Mouse (Mus musculus) erythroid progenitor cell, adult 5-6 weeks (primary cell): ENCODE measurements around the gene Coa4. TPM values are rescaled to one million over a fixed set of nuclear protein-coding genes. Genes with fewer than 3 reads are reported as not detected.
"Not testable (repeated sequence)": the region's sequence is repeated elsewhere in the genome, so short reads cannot be mapped to it uniquely, and the experiment has no call there.

ENCODE experiments used
- ATAC-seq: replicated peaks from 2 replicates; pipeline ENCODE4 v1.8.0; 2016; ENCODE audit warnings: moderate number of reproducible peaks, mild to moderate bottlenecking, moderate TSS enrichment, inconsistent platforms; ENCODE audit not compliant: poor library complexity, low FRiP score, severe bottlenecking
- total RNA-seq, 2 experiments: library from RNA; stranded (forward) in 1 of 2; stranded (reverse) in 1 of 2; fragments of 150-400 nt in 1 of 2; fragments of 186-747, 209-891 nt in 1 of 2; gene quantifications; 2 replicates each; pipeline versions ENCODE4 v1.2.3 to v1.2.4; 2015 to 2017; ENCODE audit warnings: low replicate concordance in 2 of 2

Coa4 gene
- total RNA-seq, 2 experiments from 2014 or later, result 4.2 to 6.8 TPM

- no peak for ATAC-seq
Observed at GRCm38 (mm10) chr7:100554939-100555338, 18.1 kb downstream of the Coa4 start.

GRCm38 (mm10) chr7:100555431-100555951, 18.6 kb downstream of the Coa4 start:
- no peak for ATAC-seq

DNA sequence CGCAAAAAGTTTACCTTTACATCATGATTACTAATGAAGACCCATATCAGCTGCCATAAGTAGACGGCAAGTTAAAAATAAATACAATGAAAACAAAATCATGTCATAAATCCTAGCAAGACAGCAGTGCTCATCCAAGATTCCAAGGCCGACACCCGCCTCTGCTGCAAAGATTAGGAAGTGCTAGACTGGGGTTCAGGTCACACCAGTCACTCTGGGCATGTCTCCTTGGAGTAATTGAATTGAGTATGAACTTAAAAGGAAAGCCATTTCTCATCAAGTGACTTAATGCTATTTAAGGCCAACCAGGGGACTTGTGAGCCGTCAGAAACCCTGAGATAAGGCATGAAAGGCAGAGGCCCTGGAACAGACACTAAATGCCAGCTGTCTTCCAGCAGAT, 20.4 kb downstream of the Coa4 start:
- ATAC-seq, result no peak

DNA sequence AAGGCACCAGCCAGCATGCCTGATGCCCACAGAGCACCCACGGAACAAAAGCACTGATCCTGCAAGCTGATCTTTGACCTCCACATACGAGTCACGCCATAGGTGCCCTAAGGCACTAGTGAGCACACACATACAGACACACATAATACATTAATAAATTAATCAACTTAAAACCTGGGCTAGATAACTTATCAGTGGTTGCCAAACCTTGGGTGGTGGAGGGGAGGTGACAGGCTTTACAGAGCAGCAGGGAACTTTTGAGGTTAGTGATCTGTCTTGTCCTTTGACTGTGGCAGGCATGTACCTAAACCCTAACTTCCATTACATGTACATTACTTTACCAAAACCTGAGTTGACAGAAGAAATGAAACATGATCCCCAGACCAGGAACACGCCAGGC, 22.5 kb downstream of the Coa4 start:
- ATAC-seq, result peak; percentile 89

DNA sequence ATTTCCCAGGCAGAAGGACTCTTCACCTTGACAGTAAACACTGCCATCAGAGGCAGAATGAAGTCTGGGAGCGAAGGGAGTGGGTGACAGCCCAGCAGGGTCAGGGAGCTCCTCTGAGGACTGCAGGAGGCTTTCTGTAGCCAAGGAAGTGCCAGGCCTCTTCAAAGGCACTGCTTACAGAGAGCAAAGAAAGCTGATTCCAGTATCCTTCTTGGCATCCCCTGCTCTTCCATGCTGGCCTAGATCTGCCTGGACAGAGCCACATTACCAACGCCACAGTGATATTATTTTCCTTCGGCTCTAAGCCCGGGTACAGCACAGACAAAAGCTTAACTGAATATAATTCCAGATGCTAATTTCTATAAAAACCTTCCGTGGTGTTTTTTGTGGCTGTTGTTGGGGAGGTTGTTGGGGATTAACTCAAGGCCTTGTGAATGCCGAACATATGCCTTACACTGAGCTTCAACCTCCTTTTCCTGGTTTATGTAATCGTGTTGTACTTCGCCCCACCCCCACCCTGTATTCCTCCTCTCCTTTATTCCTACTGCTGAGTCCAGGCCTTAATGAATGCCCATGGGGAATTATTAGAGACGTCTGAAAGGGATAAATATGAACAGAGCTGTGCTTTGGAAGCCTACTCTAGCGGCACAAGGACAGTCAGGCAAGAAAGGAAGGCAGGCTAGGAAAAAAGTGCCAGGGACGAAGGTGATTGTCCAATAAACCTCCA, 25.2 kb downstream of the Coa4 start:
- ATAC-seq, result no peak

DNA sequence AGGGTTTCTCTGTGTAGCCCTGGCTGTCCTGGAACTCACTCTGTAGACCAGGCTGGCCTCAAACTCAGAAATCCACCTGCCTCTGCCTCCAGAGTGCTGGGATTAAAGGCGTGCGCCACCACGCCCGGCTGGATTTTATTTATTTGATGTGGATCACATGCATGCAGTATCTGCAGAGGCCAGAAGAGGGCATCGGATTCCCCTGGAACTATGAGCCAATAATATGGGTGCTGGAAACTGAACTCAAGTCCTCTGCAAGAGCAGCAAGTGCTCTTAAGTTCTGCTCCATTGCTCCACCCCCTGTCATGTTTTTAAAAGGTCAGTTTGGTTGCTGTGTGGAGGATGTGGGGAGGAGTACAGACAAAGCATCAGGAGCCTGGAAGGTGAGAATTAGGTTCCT, 30.4 kb downstream of the Coa4 start:
- not testable (repeated sequence) for ATAC-seq

GRCm38 (mm10) chr7:100569907-100570306, 33.0 kb downstream of the Coa4 start:
- ATAC-seq, result peak; percentile 32

DNA sequence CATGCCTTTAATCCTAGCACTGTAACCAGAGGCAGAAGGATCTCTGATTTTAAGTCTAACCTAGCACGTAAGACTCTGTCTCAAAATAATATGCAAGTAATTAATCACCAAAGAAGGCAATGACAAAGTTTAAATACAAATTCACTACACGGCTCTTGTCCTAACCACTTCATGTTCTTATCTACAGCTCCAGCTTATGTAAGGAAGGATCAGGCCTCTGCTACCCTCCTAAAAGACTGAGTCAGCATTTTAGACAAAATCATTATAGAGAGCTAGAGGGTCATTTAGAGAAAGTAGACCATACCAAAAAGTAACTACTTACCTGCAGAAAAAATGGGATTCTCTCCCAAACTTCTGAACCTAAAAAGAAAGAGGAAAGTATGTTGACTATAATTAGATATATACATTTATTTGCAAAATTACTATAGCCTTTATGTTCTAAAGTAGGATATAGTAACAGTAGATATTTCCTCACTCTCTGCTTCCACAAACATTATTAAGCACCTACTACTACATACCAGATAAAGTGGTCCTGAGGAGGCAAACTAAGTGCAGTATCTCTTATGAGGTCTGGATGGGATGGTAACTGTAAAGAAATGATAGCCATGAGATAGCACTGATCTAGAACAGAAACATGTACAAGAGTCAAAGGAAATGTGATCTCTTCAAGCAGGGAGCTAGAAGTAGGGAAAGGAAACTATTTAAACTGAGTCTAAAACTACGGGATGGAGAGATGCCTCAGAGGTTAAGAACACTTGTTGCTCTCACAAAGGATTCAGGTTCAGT, 34.3 kb downstream of the Coa4 start:
- ATAC-seq, result peak; percentile 88

DNA sequence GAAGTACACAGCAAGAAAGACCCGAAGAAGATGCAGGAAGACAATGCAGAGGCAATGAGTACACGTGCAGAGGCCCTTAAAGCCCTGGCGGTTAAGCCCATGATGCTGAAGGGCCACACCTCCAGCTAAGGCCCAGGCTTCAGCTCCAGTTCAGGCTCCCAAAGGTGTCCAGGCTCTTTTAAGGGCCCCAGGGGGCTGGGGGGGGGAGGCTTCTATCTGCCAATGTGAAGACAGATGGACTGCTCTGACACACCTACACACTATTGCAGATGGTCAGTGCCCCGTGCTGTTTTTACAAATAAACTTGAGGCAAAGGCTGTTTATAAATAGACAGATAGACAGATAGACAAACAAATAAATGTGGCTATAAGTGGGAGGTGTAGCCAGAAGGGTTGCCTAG, 35.2 kb downstream of the Coa4 start:
- no peak for ATAC-seq

GRCm38 (mm10) chr7:100572704-100573103, 35.8 kb downstream of the Coa4 start:
- no peak for ATAC-seq

DNA sequence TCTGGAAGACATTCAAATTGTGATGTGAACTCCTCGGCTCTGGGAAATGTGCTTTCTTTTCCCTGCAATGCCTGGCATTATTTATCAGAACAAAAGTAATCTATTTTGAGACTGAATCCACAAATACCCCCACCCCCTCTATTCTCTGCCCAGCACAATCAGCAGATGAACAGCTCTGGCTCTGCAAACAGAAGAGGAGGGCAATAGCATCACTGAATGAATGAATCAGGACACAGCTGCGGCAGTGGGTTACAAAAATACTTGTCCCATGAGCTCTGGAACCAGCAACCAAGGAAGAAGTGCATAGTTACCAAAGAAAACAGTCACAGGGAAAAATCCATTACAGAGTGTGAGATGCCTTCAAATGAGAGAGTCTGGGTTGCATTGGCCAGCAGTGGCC, 41.9 kb downstream of the Coa4 start:
- no peak for ATAC-seq

DNA sequence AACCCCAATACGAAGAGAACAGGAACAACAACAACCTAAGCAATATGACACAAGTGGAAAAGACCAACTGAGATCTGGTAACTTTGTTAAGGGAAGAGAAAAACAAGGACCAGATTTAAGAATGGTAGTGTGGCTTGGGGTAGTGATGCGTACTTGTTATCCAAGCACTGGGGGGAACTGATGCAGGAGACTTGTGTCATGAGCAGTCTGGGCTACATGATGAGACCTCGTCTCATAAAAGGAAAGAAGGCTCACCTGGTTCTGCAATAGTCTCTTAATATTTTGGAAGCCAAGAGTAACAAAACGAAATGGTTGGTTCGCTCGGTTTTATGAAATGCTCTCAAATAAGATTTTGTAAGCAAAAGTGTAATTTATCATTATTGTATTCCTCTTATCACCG, 45.4 kb downstream of the Coa4 start:
- ATAC-seq, result no peak

DNA sequence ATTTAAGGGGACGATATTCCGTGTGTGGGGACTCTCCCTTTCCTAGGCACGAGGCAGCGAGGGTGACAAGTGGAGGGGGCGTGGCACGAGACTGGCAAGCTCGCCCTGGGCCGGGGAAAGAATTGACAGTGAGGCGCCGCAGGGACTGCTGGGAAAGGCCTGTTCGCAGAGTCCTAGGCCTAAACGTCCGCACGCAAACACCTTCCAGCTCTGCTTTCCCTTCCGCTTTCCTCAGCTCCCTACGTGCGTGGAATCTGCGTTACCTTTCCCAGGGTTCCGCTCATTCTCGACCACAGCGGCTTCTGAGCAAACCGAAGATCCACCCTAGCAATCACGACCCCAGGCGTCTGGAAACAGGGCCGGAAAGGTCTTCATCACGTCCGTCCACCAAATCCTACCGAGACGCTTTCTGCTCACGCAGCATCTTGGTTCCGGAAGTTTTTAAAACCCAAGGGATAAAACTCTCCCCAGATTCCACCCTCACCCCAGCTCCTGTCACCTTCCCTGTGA, 45.9 kb downstream of the Coa4 start:
- peak; percentile 99 for ATAC-seq

DNA sequence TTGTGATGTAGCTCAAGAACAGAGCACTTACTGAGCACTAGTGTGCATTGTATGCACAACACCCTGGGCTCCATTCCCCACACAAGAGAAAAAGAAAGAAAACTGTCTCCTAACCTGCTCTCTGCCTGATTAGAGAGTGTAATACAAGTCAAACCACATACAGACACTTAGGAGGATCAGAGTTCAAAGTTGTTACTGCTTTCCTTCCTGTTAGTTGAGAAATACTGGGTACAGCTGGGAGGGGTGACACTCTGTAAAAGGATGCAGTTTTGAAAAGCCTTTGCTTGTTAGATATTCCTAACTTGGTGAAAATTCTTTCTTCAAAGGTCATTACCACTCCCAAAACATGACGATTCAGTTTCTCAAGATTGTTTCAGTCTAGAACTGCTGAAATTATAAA, 52.9 kb downstream of the Coa4 start:
- ATAC-seq, result no peak

Other genes starting within 250 kb of the Coa4 start
- gene C2cd3, start 164.8 kb upstream of the Coa4 start, total RNA-seq (2015; ENCODE audit: low replicate concordance), result 75.7 and 87.2 TPM in 2 replicates
- 56.7 and 58.2 TPM in 2 replicates for gene C2cd3, start 164.8 kb upstream of the Coa4 start, total RNA-seq (2017; ENCODE audit: low replicate concordance)
- gene Ppme1, start 164.8 kb upstream of the Coa4 start, total RNA-seq (2015; ENCODE audit: low replicate concordance), result 11.3 and 12.6 TPM in 2 replicates
- 14.7 and 31.6 TPM in 2 replicates for gene Ppme1, start 164.8 kb upstream of the Coa4 start, total RNA-seq (2017; ENCODE audit: low replicate concordance)
- not detected in 2 replicates for gene Ucp3, start 64.1 kb upstream of the Coa4 start, total RNA-seq (2015; ENCODE audit: low replicate concordance)
- gene Ucp3, start 64.1 kb upstream of the Coa4 start, total RNA-seq (2017; ENCODE audit: low replicate concordance), result 1.0 TPM in 1 of 2 replicates, not detected in the other
- 753 and 755 TPM in 2 replicates for gene Ucp2, start 43.7 kb upstream of the Coa4 start, total RNA-seq (2015; ENCODE audit: low replicate concordance)
- gene Ucp2, start 43.7 kb upstream of the Coa4 start, total RNA-seq (2017; ENCODE audit: low replicate concordance), result 595 and 716 TPM in 2 replicates
- gene Dnajb13, start 22.1 kb upstream of the Coa4 start, total RNA-seq (2015; ENCODE audit: low replicate concordance), result 2.9 TPM in 1 of 2 replicates, not detected in the other
- 1.1 and 5.6 TPM in 2 replicates for gene Dnajb13, start 22.1 kb upstream of the Coa4 start, total RNA-seq (2017; ENCODE audit: low replicate concordance)
- 93.0 and 120 TPM in 2 replicates for gene Rab6a, start 70.3 kb downstream of the Coa4 start, total RNA-seq (2015; ENCODE audit: low replicate concordance)
- 115 and 117 TPM in 2 replicates for gene Rab6a, start 70.3 kb downstream of the Coa4 start, total RNA-seq (2017; ENCODE audit: low replicate concordance)
- gene Mrpl48, start 71.2 kb downstream of the Coa4 start, total RNA-seq (2015; ENCODE audit: low replicate concordance), result 18.9 and 23.8 TPM in 2 replicates
- 8.5 and 19.1 TPM in 2 replicates for gene Mrpl48, start 71.2 kb downstream of the Coa4 start, total RNA-seq (2017; ENCODE audit: low replicate concordance)
- gene Plekhb1, start 125.3 kb downstream of the Coa4 start, total RNA-seq (2015; ENCODE audit: low replicate concordance), result not detected in 2 replicates
- 0.77 TPM in 1 of 2 replicates, not detected in the other for gene Plekhb1, start 125.3 kb downstream of the Coa4 start, total RNA-seq (2017; ENCODE audit: low replicate concordance)
- 21.6 and 31.4 TPM in 2 replicates for gene Fam168a, start 169.6 kb downstream of the Coa4 start, total RNA-seq (2015; ENCODE audit: low replicate concordance)
- 11.9 and 13.9 TPM in 2 replicates for gene Fam168a, start 169.6 kb downstream of the Coa4 start, total RNA-seq (2017; ENCODE audit: low replicate concordance)